Mouse (Mus musculus) ES-Bruce4 (cell line): ENCODE measurements around the gene Ly6g6f.

Experiments used
- CTCF ChIP-seq: IDR thresholded peaks from one replicate; pipeline ENCODE4 v1.8.1; 2011; ENCODE audit warnings: low read depth, low read length
- POLR2A ChIP-seq: IDR thresholded peaks from one replicate; pipeline ENCODE4 v1.8.1; 2011; ENCODE audit warnings: low read length; ENCODE audit not compliant: insufficient read depth

GRCm38 (mm10) chr17:35048932-35049440, 36.4 kb downstream of the Ly6g6f start:
- TF ChIP-seq CTCF: no peak
- no peak for TF ChIP-seq POLR2A
